Mouse (Mus musculus) gastrocnemius, adult 8-10 months (tissue): ENCODE measurements around the gene Bcl2l11. TPM values are rescaled to one million over a fixed set of nuclear protein-coding genes. Genes with fewer than 3 reads are reported as not detected.

Source experiments
- DNase-seq, 2 experiments: peaks; one replicate each; pipeline ENCODE4 v3.0.0; 2022; ENCODE audit warnings: low spot score in 2 of 2
- total RNA-seq, 4 experiments: library from RNA; stranded (reverse); gene quantifications; 2 replicates each; pipeline ENCODE4 v1.2.4; 2022

Gene Bcl2l11
- total RNA-seq, 4 experiments from 2014 or later, result 2.7 to 5.9 (median 5.1) TPM

DNA sequence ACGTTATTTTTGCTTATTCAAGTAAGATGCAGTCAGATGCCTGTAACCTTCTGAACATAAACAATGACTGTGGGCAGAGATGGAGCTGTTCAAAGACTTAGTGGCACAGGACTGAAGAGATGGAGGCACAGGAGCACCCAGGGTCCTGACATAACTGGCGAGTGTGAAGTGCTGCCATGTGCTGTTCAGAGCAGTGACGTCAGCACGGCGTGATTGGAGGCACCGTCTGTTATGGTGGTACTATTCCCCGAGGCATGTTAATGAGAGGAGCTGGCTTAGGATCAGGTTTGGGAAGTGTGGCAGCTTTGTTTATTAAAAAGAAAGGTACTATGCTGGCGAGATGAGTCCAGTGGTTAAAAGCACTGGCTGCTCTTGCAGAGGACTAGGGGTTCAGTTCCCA lies 13.1 kb downstream of the Bcl2l11 start:
- no peak for DNase-seq

GRCm38 (mm10) chr2:128139781-128140180 lies 13.9 kb downstream of the Bcl2l11 start:
- DNase-seq, result no peak

DNA sequence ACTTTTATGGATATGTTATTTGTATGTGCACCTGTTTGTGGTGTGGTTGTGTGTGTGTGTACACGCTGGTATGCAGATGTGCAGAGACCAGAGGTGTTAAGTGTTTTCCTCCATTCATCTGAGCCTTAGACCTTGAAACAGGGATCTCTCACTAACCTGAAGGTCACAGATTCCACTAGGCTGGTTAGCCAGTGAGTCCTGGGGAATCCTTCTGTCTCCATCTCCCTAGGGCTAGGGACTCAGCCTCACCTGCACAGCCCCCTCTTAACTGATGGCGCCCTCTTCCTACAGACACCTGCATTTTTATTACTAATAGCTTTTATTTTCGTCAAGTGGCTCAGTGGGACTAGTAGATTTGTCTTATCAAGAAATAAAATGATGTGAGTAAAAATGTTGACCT lies 14.3 kb downstream of the Bcl2l11 start:
- no peak for DNase-seq

DNA sequence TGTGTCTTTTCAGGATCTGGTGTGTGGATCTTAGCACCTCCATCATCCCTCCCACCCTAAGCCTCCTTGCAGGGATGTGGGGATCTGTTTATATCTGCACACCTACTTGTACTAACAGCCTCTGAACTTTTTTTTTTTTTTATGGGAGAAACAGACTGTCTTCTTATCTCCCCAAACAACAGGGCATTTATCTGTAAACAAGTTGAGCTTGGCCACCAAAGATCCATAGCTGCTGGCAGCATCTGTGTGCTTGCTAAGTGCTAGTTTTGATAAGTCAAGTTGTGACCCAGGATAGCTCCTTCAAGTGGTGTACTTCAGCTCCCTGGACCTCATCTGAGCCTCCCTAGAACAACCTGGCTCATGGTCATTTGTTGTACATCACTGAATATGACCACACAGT lies 18.2 kb downstream of the Bcl2l11 start:
- no peak for DNase-seq

DNA sequence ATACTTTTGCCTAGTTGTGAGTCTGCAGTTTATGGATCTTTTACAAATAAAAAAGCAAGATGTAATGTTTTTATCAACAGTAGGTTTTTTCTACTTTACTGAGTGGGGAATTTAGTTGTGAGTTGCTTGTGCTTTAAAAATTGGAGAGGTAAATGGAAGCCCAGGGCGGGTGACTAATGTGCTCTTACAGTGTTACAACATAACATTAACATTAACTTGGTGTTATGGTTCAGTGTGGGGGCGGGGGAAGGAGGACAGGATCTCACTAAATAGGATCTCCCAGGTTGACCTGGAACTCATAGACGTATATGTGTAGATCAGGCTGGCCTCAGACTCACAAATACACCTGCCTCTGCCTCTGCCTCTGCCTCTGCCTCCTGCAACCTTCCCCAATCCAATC lies 19.6 kb downstream of the Bcl2l11 start:
- no peak for DNase-seq

DNA sequence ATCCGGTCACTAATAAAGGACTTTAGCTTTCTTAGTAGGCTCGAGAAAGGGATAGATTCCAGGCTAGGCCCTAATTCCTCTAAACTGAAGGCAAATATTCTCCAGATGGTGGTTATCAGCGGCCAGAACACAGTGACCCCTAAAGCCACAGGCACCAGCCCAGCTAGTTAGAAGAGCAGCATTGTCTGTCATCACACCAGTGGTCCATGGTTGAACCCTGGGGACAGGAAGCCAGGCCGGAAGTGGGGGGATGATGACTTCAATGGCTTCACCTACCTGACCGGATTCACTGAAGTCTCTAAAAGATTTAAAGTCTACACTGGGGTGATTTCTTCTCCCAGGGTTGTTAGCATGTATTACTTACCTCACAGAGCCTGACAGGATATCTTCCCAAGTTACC lies 23.8 kb downstream of the Bcl2l11 start:
- DNase-seq, result no peak

GRCm38 (mm10) chr2:128152211-128152610 lies 26.4 kb downstream of the Bcl2l11 start:
- DNase-seq, result no peak

- DNase-seq, result no peak
These were observed 27.2 kb downstream of the Bcl2l11 start for GRCm38 (mm10) chr2:128152845-128153550.

- DNase-seq, result no peak
These were observed 27.7 kb downstream of the Bcl2l11 start for GRCm38 (mm10) chr2:128153551-128153910.

- no peak for DNase-seq
These were observed 29.7 kb downstream of the Bcl2l11 start for GRCm38 (mm10) chr2:128155412-128156066.

DNA sequence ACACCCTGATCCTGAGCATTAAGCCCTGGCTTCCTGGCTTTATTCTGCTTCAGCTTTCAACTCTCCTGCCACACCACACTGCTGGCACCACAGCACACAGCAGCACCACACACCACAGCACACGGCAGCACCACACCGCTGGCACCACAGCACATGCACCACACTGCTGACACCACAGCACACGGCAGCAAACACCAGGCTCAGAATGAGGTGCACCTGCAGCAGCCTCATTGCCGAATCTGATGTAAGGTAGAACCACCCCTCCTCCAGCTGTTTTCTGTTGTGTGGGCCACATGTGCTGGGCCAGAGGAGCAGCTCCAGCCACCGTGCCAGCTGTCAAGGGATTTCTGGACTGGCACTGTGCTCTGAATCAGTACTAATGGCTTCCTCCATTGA lies 30.2 kb downstream of the Bcl2l11 start:
- no peak for DNase-seq

- DNase-seq, result no peak
These were observed 30.9 kb downstream of the Bcl2l11 start for GRCm38 (mm10) chr2:128156557-128157412.

DNA sequence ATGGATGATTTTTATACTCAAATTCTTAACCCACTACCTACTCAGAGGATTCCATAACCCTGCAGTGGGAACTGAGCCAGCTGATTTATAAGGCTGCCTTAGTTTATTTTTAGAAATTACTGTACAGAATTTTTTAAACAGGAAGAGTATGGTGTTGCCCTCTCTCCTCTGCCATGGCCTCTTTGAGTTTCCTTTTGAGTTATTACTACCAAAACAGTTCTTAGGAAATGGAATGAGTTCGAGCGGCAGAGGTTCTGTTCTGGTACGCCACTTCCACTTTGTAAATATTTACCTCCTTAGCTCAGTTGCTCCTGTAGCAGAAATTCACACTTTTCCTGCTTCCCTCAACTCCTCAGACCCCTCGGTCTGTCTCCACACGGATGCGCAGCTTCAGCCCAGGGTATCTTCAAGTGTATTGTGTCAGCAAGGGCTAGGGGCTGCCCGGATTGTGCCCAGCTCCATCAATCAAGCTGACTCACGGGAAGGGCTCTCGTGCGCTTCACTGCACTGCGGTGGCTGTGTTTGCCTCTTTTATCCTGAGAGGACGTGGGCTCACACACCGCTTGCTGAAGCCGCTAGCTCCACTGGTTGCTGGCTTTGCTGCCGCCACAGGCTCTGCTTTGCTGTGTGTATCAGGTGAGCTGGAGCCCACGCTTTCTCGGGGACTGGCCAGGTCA lies 33.0 kb downstream of the Bcl2l11 start:
- DNase-seq, result no peak

DNA sequence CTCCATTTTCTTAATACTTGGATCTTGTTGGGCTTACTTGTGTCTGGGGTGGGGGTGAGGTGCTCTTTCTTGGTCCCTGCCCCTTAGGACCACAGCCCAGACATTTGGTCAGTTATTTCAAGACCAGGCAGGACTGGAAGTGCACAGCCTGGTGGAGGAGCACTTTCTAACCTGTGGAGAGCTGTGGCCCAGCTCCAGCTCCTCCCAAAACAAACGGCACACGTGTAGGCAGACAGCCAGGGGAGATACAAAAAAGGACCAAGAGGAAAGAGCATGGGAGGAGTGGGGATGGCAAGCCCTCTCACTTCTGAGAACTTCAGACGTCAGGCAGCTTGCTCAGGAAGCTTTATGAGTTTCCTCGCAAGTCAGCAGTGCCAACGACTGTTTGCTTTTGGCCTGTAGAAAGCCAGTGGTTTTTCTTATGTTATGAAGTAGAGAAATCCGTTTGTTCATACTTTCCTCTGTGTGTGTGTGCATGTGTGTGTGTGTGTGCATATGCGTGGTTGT lies 33.8 kb downstream of the Bcl2l11 start:
- no peak for DNase-seq

DNA sequence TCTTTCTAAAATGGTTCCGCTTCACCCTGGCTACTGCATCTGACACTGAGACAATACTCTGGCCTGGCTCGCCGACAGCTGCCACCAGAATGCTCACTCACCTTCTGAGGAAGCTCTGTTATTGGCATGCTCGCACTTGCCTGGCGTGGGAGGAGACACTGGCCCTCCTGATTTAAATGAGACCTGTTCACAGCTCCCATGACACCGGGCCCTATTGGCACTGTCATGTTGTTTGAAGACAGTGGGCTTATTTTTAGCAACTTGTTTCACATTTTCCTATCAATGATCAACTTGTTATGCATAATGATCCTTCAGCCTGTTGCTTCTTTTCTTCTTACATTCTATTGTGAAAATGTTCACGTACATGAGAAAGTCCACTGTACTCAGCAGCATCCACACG lies 37.3 kb downstream of the Bcl2l11 start:
- no peak for DNase-seq

GRCm38 (mm10) chr2:128166623-128167423 lies 41.0 kb downstream of the Bcl2l11 start:
- no peak for DNase-seq

DNA sequence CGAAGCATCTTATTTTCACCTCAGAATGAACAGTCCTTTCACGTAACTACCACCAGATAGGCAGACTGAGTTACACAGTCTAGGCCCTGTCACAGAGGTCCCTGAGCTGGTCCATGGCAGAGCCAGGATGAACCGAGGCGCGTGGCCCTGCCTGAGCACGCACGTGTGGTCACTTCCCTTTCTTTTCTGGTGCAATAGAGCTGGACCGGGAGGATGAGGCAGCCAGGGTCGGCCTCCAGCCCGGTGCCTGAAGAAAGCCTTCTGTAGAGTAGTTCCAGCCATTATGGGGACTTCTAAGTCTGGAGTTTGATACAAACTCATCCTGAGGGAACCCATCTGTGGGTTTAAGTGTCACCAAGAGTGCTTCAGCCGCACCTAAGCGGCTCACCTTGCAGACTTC lies 42.1 kb downstream of the Bcl2l11 start:
- DNase-seq, result no peak

GRCm38 (mm10) chr2:128169486-128169885 lies 43.6 kb downstream of the Bcl2l11 start:
- DNase-seq, result no peak

DNA sequence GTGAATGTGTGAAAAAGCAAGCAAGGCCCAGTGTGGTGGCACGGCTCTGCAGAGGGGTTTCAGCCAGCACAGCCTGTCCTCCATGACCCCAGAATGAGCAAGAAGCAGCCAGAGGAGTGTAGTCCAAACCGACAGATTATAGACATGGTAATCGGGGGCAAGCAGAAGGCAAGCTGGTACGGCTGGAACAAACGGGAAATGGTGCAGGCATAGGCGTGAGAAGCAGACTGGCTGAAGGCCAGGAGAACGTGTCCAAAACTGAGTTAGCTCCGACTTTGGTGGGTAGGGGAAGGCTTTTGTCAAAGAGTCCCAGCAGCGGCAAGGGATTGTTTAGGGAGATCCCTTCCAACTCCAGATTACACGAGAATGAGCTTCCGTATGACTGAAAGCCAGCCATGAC lies 44.1 kb downstream of the Bcl2l11 start:
- DNase-seq, result no peak

- DNase-seq, result no peak
These were observed 44.8 kb downstream of the Bcl2l11 start for GRCm38 (mm10) chr2:128170614-128171013.

GRCm38 (mm10) chr2:128172266-128172665 lies 46.4 kb downstream of the Bcl2l11 start:
- DNase-seq, result peak in 1 of 2 experiments; percentile 18
